Mouse (Mus musculus) cerebellum, postnatal 14 days (tissue): ENCODE measurements around the gene Dnali1.

Experiments used
- DNase-seq, 2 experiments: peaks; one replicate each; pipeline ENCODE4 v3.0.0; 2021; ENCODE audit warnings: mixed read lengths in 2 of 2

Dnali1 gene

GRCm38 (mm10) chr4:125029891-125030614, 35.5 kb downstream of the Dnali1 start:
- peak; percentile 92 to 95 for DNase-seq

GRCm38 (mm10) chr4:125020780-125021538, 44.5 kb downstream of the Dnali1 start:
- peak; percentile 13 to 37 for DNase-seq

GRCm38 (mm10) chr4:125017431-125017830, 48.1 kb downstream of the Dnali1 start:
- peak; percentile 27 to 45 for DNase-seq

GRCm38 (mm10) chr4:125015806-125016635, 49.5 kb downstream of the Dnali1 start, which contains the start of gene Gnl2:
Gene Gnl2, plus strand, starts transcription at chr4:125016585.
- DNase-seq: peak in 1 of 2 experiments; percentile 25

GRCm38 (mm10) chr4:125008712-125009111, 56.8 kb downstream of the Dnali1 start:
- no peak for DNase-seq

- DNase-seq: peak in 1 of 2 experiments; percentile 42
These were observed 57.3 kb downstream of the Dnali1 start for GRCm38 (mm10) chr4:125008220-125008619.

GRCm38 (mm10) chr4:125007460-125007859, 58.0 kb downstream of the Dnali1 start:
- no peak for DNase-seq
